Mouse (Mus musculus) forebrain, embryonic 11.5 days (tissue): ENCODE measurements around the gene Gng10. TPM values are rescaled to one million over a fixed set of nuclear protein-coding genes. Genes with fewer than 3 reads are reported as not detected.

Source experiments
- ATAC-seq: fragments of 200-750 bp; cut with Nextera tagmentation; replicated peaks from 2 replicates; pipeline ENCODE4 v1.8.0; 2017; ENCODE audit warnings: moderate TSS enrichment; ENCODE audit not compliant: low FRiP score
- DNase-seq: peaks from one replicate; pipeline ENCODE4 v3.0.0-alpha.2; 2017; ENCODE audit warnings: low spot score
- H3K27ac ChIP-seq: fragments of 300-500 bp; sonication (generic); 2 replicates; pipeline ENCODE4 v1.5.1; 2014; ENCODE audit warnings: low read depth, low read length
- H3K27me3 ChIP-seq: fragments of 300-500 bp; sonication (generic); 2 replicates; pipeline ENCODE4 v1.6.1; 2014; ENCODE audit warnings: mild to moderate bottlenecking, low read length, mixed read lengths; ENCODE audit not compliant: control insufficient read depth, insufficient read depth
- H3K36me3 ChIP-seq: fragments of 300-500 bp; sonication (generic); 2 replicates; pipeline ENCODE4 v1.6.1; 2014; ENCODE audit warnings: mild to moderate bottlenecking, low read length, moderate library complexity, mixed read lengths; ENCODE audit not compliant: control insufficient read depth, insufficient read depth
- H3K4me1 ChIP-seq: fragments of 300-500 bp; sonication (generic); replicated peaks from 2 replicates; pipeline ENCODE4 v1.6.1; 2014; ENCODE audit warnings: low read length, mixed read lengths; ENCODE audit not compliant: control insufficient read depth, insufficient read depth
- H3K4me2 ChIP-seq: fragments of 300-500 bp; sonication (generic); 2 replicates; pipeline ENCODE4 v1.6.1; 2014; ENCODE audit warnings: low read depth, mild to moderate bottlenecking, low read length, moderate library complexity, mixed read lengths; ENCODE audit not compliant: severe bottlenecking
- H3K4me3 ChIP-seq: fragments of 300-500 bp; sonication (generic); 2 replicates; pipeline ENCODE4 v1.5.1; 2014; ENCODE audit warnings: low read depth, low read length
- H3K9ac ChIP-seq: fragments of 300-500 bp; sonication (generic); 2 replicates; pipeline ENCODE4 v1.6.1; 2014; ENCODE audit warnings: low read length
- H3K9me3 ChIP-seq: fragments of 300-500 bp; sonication (generic); 2 replicates; pipeline ENCODE4 v1.6.1; 2016; ENCODE audit warnings: low read length, mixed read lengths; ENCODE audit not compliant: control insufficient read depth
- WGBS: fragments of 180-500 bp; shearing (Covaris S2); extraction: QIAGEN DNeasy Blood & Tissue Kit; methylation state at CpG from one replicate; pipeline ENCODE4 v1.1.7; 2014; 5-methylcytosine and 5-hydroxymethylcytosine counted together
- polyA plus RNA-seq: library from polyadenylated mRNA; unstranded; fragments of >200 nt; fragmentation: Nextera tagmentation; extraction: Ambion mirVana; gene quantifications from 2 replicates; pipeline ENCODE4 v1.2.1, GENCODE M21; 2014

The Gng10 gene
- polyA plus RNA-seq, 1 experiment from 2014 or later = 92.6 TPM

GRCm38 (mm10) chr4:59007016-59007415, 27.9 kb upstream of the Gng10 start:
- Histone ChIP-seq H3K9me3 (no peaks in the 10 kb centered on the region), H3K27ac (no peak overlapping the region), H3K4me1 (peaks cover 5% of the 10 kb centered on the region; the same call in 1 of the 2 replicates), H3K36me3 (no peaks in the 10 kb centered on the region), H3K27me3 (no peaks in the 10 kb centered on the region), H3K4me3 (no peak overlapping the region), H3K4me2 (no peak overlapping the region), H3K9ac (no peak overlapping the region)
- ATAC-seq (no peak), DNase-seq (no peak)
- 79% methylated on average over 6 of the region's 6 CpGs for WGBS

- H3K4me1 ChIP-seq = peaks cover 5% of the 10 kb centered on the region; the same call in 1 of the 2 replicates
- no peak overlapping the region for H3K4me3 ChIP-seq
- H3K36me3 ChIP-seq = no peaks in the 10 kb centered on the region
- H3K9ac ChIP-seq = no peak overlapping the region
- ATAC-seq (no peak), DNase-seq (no peak)
- H3K27ac ChIP-seq = no peak overlapping the region
- no peak overlapping the region for H3K4me2 ChIP-seq
- WGBS = 84% methylated on average over 5 of the region's 5 CpGs
- no peaks in the 10 kb centered on the region for H3K9me3 ChIP-seq
- H3K27me3 ChIP-seq = no peaks in the 10 kb centered on the region
Measured at GRCm38 (mm10) chr4:59007974-59008373, 26.9 kb upstream of the Gng10 start.

DNA sequence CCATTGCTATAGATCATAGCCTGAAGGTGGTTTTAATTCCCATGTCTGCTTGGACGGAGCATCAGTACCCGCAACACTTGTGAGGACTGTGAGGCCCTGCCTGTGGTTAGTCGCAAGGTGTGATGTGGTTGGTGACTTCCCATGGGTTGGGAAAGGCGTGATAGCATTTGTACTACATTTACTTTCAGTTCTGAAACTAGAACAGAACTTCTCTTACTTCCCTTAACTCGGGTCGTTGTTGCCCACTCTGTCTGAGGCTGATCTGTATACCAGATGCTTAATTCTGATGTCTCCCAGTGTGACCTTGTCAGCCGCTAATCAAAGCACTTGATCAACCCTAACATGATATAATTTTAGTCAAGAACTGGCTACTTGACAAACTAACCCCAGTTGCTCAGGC, 25.7 kb upstream of the Gng10 start:
- Histone ChIP-seq H3K9me3 (no peaks in the 10 kb centered on the region), H3K27me3 (no peaks in the 10 kb centered on the region), H3K4me1 (peaks cover 5% of the 10 kb centered on the region; the same call in 1 of the 2 replicates), H3K9ac (no peak overlapping the region), H3K4me2 (no peak overlapping the region), H3K36me3 (no peaks in the 10 kb centered on the region), H3K27ac (no peak overlapping the region), H3K4me3 (no peak overlapping the region)
- DNase-seq (no peak), ATAC-seq (no peak)
- WGBS = 90% methylated on average over 7 of the region's 7 CpGs

- Histone ChIP-seq H3K4me2 (no peak overlapping the region), H3K4me3 (no peak overlapping the region), H3K9me3 (no peaks in the 10 kb centered on the region), H3K27ac (no peak overlapping the region), H3K36me3 (no peaks in the 10 kb centered on the region), H3K4me1 (no peaks in the 10 kb centered on the region), H3K27me3 (no peaks in the 10 kb centered on the region), H3K9ac (no peak overlapping the region)
- WGBS = 79% methylated on average over 4 of the region's 4 CpGs
- ATAC-seq (no peak), DNase-seq (no peak)
Measured at GRCm38 (mm10) chr4:59009696-59010095, 25.2 kb upstream of the Gng10 start.

DNA sequence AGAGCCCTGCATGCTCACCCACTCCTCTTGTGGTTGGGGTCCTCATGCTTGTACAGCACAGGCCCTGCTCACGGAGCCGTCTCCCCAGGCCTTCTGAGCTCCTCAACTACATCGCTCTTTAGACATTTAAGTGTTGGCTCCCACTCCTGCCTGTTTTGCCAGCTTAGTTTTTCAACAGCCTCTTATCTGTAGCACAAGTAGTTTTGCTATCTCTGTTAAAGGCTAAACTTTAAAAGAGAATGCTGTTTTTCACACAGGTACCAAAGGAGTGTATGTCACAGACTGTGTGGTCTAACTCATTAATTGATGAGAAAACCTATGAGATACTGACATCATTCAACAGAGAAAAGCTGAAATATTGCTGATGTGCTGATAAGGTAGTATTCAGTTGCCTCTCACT, 23.4 kb upstream of the Gng10 start:
- no peak overlapping the region for H3K4me3 ChIP-seq
- H3K9ac ChIP-seq = no peak overlapping the region
- no peaks in the 10 kb centered on the region for H3K27me3 ChIP-seq
- H3K36me3 ChIP-seq = no peaks in the 10 kb centered on the region
- H3K4me1 ChIP-seq = no peaks in the 10 kb centered on the region
- H3K4me2 ChIP-seq = no peak overlapping the region
- H3K9me3 ChIP-seq = no peaks in the 10 kb centered on the region
- WGBS = 88% methylated on average over 3 of the region's 3 CpGs
- no peak overlapping the region for H3K27ac ChIP-seq
- ATAC-seq (no peak), DNase-seq (no peak)

DNA sequence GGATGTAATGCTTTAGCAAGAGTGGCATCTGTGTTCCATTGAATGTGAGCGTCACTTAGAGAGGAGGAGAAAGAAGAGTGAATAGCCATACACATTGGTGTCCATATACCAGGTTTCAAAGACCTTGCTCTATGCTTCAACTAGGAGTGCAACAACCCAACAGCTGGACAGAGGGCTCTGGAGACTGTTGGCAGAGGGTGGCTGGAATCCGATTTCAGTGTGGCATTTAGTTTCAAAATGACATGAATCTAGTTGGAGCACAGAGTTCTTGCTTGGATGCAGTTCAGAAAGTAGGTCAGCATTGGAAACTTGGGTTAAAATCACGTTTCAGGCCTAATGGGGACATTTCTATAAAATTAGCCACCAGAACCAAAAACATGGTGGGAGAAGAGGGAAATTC, 19.7 kb upstream of the Gng10 start:
- DNase-seq (no peak), ATAC-seq (no peak)
- no peak overlapping the region for H3K9ac ChIP-seq
- no peaks in the 10 kb centered on the region for H3K27me3 ChIP-seq
- 87% methylated on average over 3 of the region's 3 CpGs for WGBS
- H3K27ac ChIP-seq = no peak overlapping the region
- H3K4me3 ChIP-seq = no peak overlapping the region
- H3K4me1 ChIP-seq = no peaks in the 10 kb centered on the region
- no peak overlapping the region for H3K4me2 ChIP-seq
- peaks cover 2% of the 10 kb centered on the region; the same call in 1 of the 2 replicates for H3K36me3 ChIP-seq
- H3K9me3 ChIP-seq = no peaks in the 10 kb centered on the region

GRCm38 (mm10) chr4:59016922-59017321, 18.0 kb upstream of the Gng10 start:
- Histone ChIP-seq H3K4me2 (no peak overlapping the region), H3K27me3 (no peaks in the 10 kb centered on the region), H3K9me3 (no peaks in the 10 kb centered on the region), H3K27ac (no peak overlapping the region), H3K36me3 (peaks cover 2% of the 10 kb centered on the region; the same call in 1 of the 2 replicates), H3K9ac (no peak overlapping the region), H3K4me1 (no peaks in the 10 kb centered on the region), H3K4me3 (no peak overlapping the region)
- DNase-seq (no peak), ATAC-seq (no peak)
- 89% methylated on average over 2 of the region's 2 CpGs for WGBS

- H3K27me3 ChIP-seq = no peaks in the 10 kb centered on the region
- 80% methylated on average over 10 of the region's 10 CpGs for WGBS
- no peaks in the 10 kb centered on the region for H3K9me3 ChIP-seq
- no peaks in the 10 kb centered on the region for H3K36me3 ChIP-seq
- peak overlapping the region; percentile 79; the same call in 1 of the 2 replicates for H3K4me2 ChIP-seq
- peak overlapping the region; percentile 70 for H3K4me3 ChIP-seq
- 0 out of 2 replicates have a peak, but pooled peaks cover 3% of the 10 kb centered on the region for H3K4me1 ChIP-seq
- no peak overlapping the region for H3K27ac ChIP-seq
- ATAC-seq = 0 out of 2 replicates have a peak, but pooled peaks have one; percentile 26
- no peak for DNase-seq
- no peak overlapping the region; the same call in 1 of the 2 replicates for H3K9ac ChIP-seq
Measured at GRCm38 (mm10) chr4:59034325-59034917, 467 bp upstream of the Gng10 start.

DNA sequence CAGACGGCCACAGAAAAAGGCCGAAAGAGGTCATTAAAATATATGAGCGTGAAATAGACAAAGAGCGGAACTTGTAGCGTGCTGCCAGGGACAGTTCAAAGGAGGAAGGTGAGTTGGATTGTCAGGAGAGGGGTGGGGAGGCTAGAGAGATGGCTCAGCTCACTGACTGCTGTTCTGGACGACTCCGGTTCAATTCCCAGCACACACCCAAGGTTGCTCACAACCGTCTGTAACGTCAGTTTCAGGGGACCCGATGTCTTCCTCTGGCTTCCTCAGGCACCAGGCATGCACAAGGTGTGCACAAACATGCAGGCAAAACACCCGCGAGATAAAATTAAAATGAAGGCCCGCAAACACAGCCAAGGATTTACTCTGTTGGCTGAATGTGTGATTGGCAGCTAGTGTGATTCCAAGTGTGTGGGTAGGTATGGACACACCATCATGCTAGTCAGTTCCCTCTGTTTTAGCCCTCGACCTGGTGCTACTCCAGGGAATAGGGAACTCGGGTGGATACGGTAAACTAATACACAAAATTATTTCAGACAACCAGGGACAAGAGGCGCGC, 980 bp downstream of the Gng10 start:
- H3K4me2 ChIP-seq = peak overlapping the region; percentile 79
- H3K4me1 ChIP-seq = 0 out of 2 replicates have a peak, but pooled peaks cover 3% of the 10 kb centered on the region
- H3K4me3 ChIP-seq = peak overlapping the region; percentile 70
- H3K36me3 ChIP-seq = no peaks in the 10 kb centered on the region
- no peaks in the 10 kb centered on the region for H3K27me3 ChIP-seq
- WGBS = 57% methylated on average over 18 of the region's 18 CpGs
- 0 out of 2 replicates have a peak overlapping the region, but pooled peaks have one; percentile 10 for H3K27ac ChIP-seq
- H3K9me3 ChIP-seq = no peaks in the 10 kb centered on the region
- DNase-seq (peak; percentile 54), ATAC-seq (peak; percentile 31; the same call in 1 of the 2 replicates)
- H3K9ac ChIP-seq = peak overlapping the region; percentile 86
